Mouse (Mus musculus) CH12.LX (cell line): Measurements from ENCODE around the gene Kdelr2. TPM values are rescaled to one million over a fixed set of nuclear protein-coding genes. Genes with fewer than 3 reads are reported as not detected.

ENCODE experiments used
- DNase-seq: peaks from one replicate; pipeline ENCODE4 v3.0.0-alpha.2; 2013; ENCODE audit errors: extremely low read depth
- H3K27ac ChIP-seq: 2 replicates; pipeline ENCODE4 v1.5.1; 2012; ENCODE audit warnings: low read depth, mild to moderate bottlenecking, control low read depth, moderate library complexity; ENCODE audit not compliant: insufficient read depth
- H3K27me3 ChIP-seq: replicated peaks from 2 replicates; pipeline ENCODE3; 2012; ENCODE audit warnings: inconsistent platforms
- H3K36me3 ChIP-seq, 2 experiments: replicated peaks in 1 of 2; 2 replicates each; pipeline versions ENCODE3 to v1.6.1; 2012; ENCODE audit warnings: inconsistent platforms in 1 of 2, low read length in 1 of 2, mild to moderate bottlenecking in 1 of 2, mixed read lengths in 1 of 2, moderate library complexity in 1 of 2; ENCODE audit not compliant: control insufficient read depth in 1 of 2, insufficient read depth in 1 of 2
- H3K4me1 ChIP-seq, 2 experiments: 2 replicates each; pipeline ENCODE4 v1.6.1; 2012; ENCODE audit warnings: inconsistent platforms in 1 of 2, moderate library complexity in 1 of 2; ENCODE audit not compliant: insufficient read depth in 2 of 2, control insufficient read depth in 1 of 2
- H3K4me2 ChIP-seq: 2 replicates; pipeline ENCODE4 v1.6.1; 2012; ENCODE audit warnings: low read depth, mild to moderate bottlenecking, control low read depth; ENCODE audit not compliant: poor library complexity, insufficient read depth, severe bottlenecking
- H3K4me3 ChIP-seq, 3 experiments: fragments of 150-350 bp in 1 of 3; sonication (generic) in 1 of 3; replicated peaks in 1 of 3; 2 replicates each; pipeline versions ENCODE3 to v1.5.1; 2011 to 2012; ENCODE audit warnings: low read depth in 2 of 3, low read length in 2 of 3, mild to moderate bottlenecking in 2 of 3, moderate library complexity in 2 of 3, control low read depth in 1 of 3, improper control_type of control experiment in 1 of 3, inconsistent platforms in 1 of 3, mixed read lengths in 1 of 3; ENCODE audit not compliant: poor library complexity in 1 of 3
- H3K79me2 ChIP-seq: replicated peaks from 2 replicates; pipeline ENCODE4 v1.6.1; 2012; ENCODE audit warnings: mild to moderate bottlenecking, moderate library complexity; ENCODE audit not compliant: control insufficient read depth, poor library complexity, insufficient read depth, severe bottlenecking; ENCODE audit errors: extremely low read depth
- H3K9ac ChIP-seq: 2 replicates; pipeline ENCODE4 v1.6.1; 2012; ENCODE audit warnings: low read depth, mild to moderate bottlenecking, control low read depth, moderate library complexity; ENCODE audit not compliant: insufficient read depth
- H3K9me3 ChIP-seq: replicated peaks from 2 replicates; pipeline ENCODE3; 2012; ENCODE audit warnings: low read length, inconsistent platforms, mixed read lengths
- BHLHE40 ChIP-seq: IDR thresholded peaks from 2 replicates; pipeline ENCODE4 v1.6.1; 2011; ENCODE audit warnings: mild to moderate bottlenecking, low read depth, low read length, improper control_type of control experiment
- GABPA ChIP-seq: IDR thresholded peaks from 2 replicates; pipeline ENCODE4 v1.6.1; 2012; ENCODE audit warnings: low read depth, low read length, improper control_type of control experiment, inconsistent platforms; ENCODE audit not compliant: insufficient replicate concordance
- HCFC1 ChIP-seq: IDR thresholded peaks from 2 replicates; pipeline ENCODE4 v1.6.1; 2012; ENCODE audit warnings: low read depth, mild to moderate bottlenecking, inconsistent platforms, low read length, improper control_type of control experiment
- IRF4 ChIP-seq: IDR thresholded peaks from 2 replicates; pipeline ENCODE4 v1.6.1; 2014; ENCODE audit warnings: low read depth, mild to moderate bottlenecking, inconsistent platforms, low read length, improper control_type of control experiment
- JUN ChIP-seq: IDR thresholded peaks from 2 replicates; pipeline ENCODE4 v1.6.1; 2011; ENCODE audit warnings: low read depth, mild to moderate bottlenecking, low read length, improper control_type of control experiment, moderate library complexity; ENCODE audit not compliant: insufficient read depth
- KAT2A ChIP-seq: IDR thresholded peaks from 2 replicates; pipeline ENCODE4 v1.6.1; 2012; ENCODE audit warnings: low read length, improper control_type of control experiment, inconsistent platforms; ENCODE audit not compliant: insufficient replicate concordance
- MAFK ChIP-seq: IDR thresholded peaks from 2 replicates; pipeline ENCODE4 v1.6.1; 2011; ENCODE audit warnings: low read length, improper control_type of control experiment; ENCODE audit not compliant: insufficient replicate concordance
- MXI1 ChIP-seq: IDR thresholded peaks from 2 replicates; pipeline ENCODE4 v1.6.1; 2011; ENCODE audit warnings: mild to moderate bottlenecking, low read depth, low read length, improper control_type of control experiment
- NELFE ChIP-seq: IDR thresholded peaks from 2 replicates; pipeline ENCODE4 v1.6.1; 2011; ENCODE audit warnings: low read depth, low read length, improper control_type of control experiment
- NRF1 ChIP-seq: IDR thresholded peaks from 2 replicates; pipeline ENCODE4 v1.6.1; 2014; ENCODE audit warnings: low read depth, mild to moderate bottlenecking, inconsistent platforms, low read length, improper control_type of control experiment, moderate library complexity
- POLR2A ChIP-seq: IDR thresholded peaks from 2 replicates; pipeline ENCODE4 v1.6.1; 2011; ENCODE audit warnings: low read depth, mild to moderate bottlenecking, improper control_type of control experiment, low read length
- RCOR1 ChIP-seq: conservative IDR thresholded peaks from 2 replicates; pipeline ENCODE4 v1.6.1; 2012; ENCODE audit warnings: low read depth, mild to moderate bottlenecking, inconsistent platforms, low read length, improper control_type of control experiment
- TBP ChIP-seq: conservative IDR thresholded peaks from 2 replicates; pipeline ENCODE4 v1.6.1; 2011; ENCODE audit warnings: low read depth, low read length, improper control_type of control experiment
- TCF12 ChIP-seq: IDR thresholded peaks from 2 replicates; pipeline ENCODE4 v1.6.1; 2014; ENCODE audit warnings: low read depth, mild to moderate bottlenecking, inconsistent platforms, low read length, improper control_type of control experiment
- UBTF ChIP-seq: IDR thresholded peaks from 2 replicates; pipeline ENCODE4 v1.6.1; 2012; ENCODE audit warnings: low read depth, mild to moderate bottlenecking, inconsistent platforms, low read length, improper control_type of control experiment, moderate library complexity
- USF1 ChIP-seq: IDR thresholded peaks from 2 replicates; pipeline ENCODE4 v1.6.1; 2014; ENCODE audit warnings: low read depth, mild to moderate bottlenecking, inconsistent platforms, low read length, improper control_type of control experiment
- USF2 ChIP-seq: conservative IDR thresholded peaks from 2 replicates; pipeline ENCODE4 v1.6.1; 2011; ENCODE audit warnings: low read depth, low read length, improper control_type of control experiment
- ZNF384 ChIP-seq: IDR thresholded peaks from 2 replicates; pipeline ENCODE4 v1.6.1; 2012; ENCODE audit warnings: low read depth, low read length, improper control_type of control experiment, inconsistent platforms
- dilution Hi-C: fragments of 300-500 bp; cut with MboI; formaldehyde crosslinking; loops from 2 replicates; pipeline ENCODE4 v1.14.3; 2020; ENCODE audit warnings: low sequenced_read_pairs; ENCODE audit not compliant: extremely low pct_unique_long_range_greater_than_20kb, extremely low pct_ligation_motif_present
- in situ Hi-C: fragments of 300-500 bp; cut with MboI; formaldehyde crosslinking; loops from 3 replicates; pipeline ENCODE4 v1.14.3; 2019; ENCODE audit warnings: low sequenced_read_pairs, low pct_ligation_motif_present, low pct_unique_long_range_greater_than_20kb, mixed read lengths
- polyA plus RNA-seq: library from polyadenylated mRNA; unstranded; fragments of >175 nt; gene quantifications from 2 replicates; pipeline ENCODE4 v1.2.1, GENCODE M21; 2012; ENCODE audit warnings: low read depth; ENCODE audit not compliant: insufficient read length
- total RNA-seq, 2 experiments: library from RNA; depleted of rRNA; stranded (reverse); fragments of 300-350 nt in 1 of 2; fragments of >200 nt in 1 of 2; gene quantifications; 2 replicates each; pipeline ENCODE4 v1.2.3; 2012 to 2014

Kdelr2 gene
- total and polyA plus RNA-seq, 3 experiments: 75.7 to 117 (median 77.7) TPM

DNA sequence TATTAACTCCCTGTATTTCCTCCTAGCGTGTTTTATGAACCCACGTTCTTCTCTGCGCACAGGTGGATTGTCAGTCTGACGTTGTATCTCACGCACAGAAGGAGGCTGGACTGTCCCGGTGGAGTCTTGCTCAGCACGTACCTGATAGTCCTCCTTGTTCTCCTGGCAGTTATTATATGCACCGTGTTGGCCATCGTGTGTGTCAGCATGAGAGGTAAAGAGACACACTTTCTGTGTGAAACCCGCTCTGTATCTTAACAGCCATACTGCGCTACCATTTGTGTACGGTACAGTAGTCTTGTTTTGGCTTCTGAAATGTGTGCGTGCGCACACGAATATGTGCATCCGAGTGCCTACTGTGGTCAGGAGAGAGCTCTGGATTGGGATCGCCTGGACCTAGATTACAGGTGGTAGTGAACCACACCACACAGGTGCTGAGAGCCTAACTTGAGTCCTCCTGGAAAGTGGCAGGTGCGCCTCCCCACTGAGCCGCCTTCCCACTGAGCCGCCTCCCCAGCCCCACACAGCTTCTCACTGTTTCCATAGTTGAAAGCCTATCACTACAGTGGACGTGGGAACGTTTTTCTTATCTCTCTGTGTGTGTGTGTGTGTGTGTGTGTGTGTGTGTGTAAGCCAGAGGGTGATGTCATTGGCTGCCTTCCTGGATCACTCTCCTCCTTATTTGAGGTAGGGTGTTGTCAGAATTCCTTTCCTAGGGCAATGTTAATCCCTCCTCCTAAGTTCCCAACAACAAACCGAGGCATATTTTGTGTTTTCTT, 63.4 kb downstream of the Kdelr2 start:
- dilution Hi-C loops (no loop called here), in situ Hi-C loops (loop anchor here (5.0 kb wide), 1 partner anchor 35 kb away; no protein-coding TSS in a partner anchor)
- H3K9ac ChIP-seq: no peak overlapping the region
- no peak overlapping the region for H3K4me2 ChIP-seq
- H3K36me3 ChIP-seq: peaks cover 19 to 47% of the 10 kb centered on the region in 2 experiments
- no peak overlapping the region for H3K4me3 ChIP-seq
- no peaks in the 10 kb centered on the region for H3K9me3 ChIP-seq
- peaks cover 1% of the 10 kb centered on the region for H3K27me3 ChIP-seq
- H3K27ac ChIP-seq: no peak overlapping the region
- peaks cover 12 to 52% of the 10 kb centered on the region in 2 experiments for H3K4me1 ChIP-seq
- no peak for DNase-seq
- peaks cover 16% of the 10 kb centered on the region for H3K79me2 ChIP-seq
- TF ChIP-seq BHLHE40 (no peak), MAFK (no peak), JUN (no peak), NELFE (no peak), NRF1 (no peak), RCOR1 (no peak), MXI1 (no peak), USF1 (no peak), ZNF384 (no peak), KAT2A (no peak), USF2 (no peak), POLR2A (no peak), GABPA (no peak), TBP (no peak), HCFC1 (no peak), IRF4 (no peak)
- TF ChIP-seq, all 38 proteins: peak for 0

DNA sequence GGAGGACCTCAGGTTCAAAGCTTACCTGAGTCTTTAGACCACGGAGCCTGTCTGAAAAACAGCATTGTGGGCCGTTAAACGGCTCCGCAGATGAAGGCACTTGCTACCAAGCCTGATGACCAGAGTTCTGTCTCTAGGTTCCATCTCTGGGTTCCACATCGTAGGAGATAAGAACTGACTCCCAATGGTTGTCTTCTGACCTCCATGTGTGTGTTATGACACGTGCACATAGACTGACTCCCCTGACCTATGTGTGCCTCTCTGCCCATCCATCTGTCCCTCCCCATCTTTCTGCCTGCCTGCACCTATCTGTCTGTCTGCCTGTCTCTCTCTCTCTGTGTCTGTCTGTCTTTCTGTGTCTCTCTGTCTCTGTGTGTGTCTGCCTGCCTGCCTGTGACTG, 64.3 kb downstream of the Kdelr2 start:
- Histone ChIP-seq H3K4me3 (no peak overlapping the region), H3K4me2 (no peak overlapping the region), H3K9me3 (no peaks in the 10 kb centered on the region), H3K79me2 (peaks cover 16% of the 10 kb centered on the region), H3K27ac (no peak overlapping the region), H3K9ac (no peak overlapping the region), H3K36me3 (peaks cover 20 to 54% of the 10 kb centered on the region in 2 experiments), H3K4me1 (peaks cover 12 to 52% of the 10 kb centered on the region in 2 experiments), H3K27me3 (no peaks in the 10 kb centered on the region)
- in situ Hi-C loops: loop anchor here (5.0 kb wide), 1 partner anchor 34 kb away; no protein-coding TSS in a partner anchor
- TF ChIP-seq UBTF (no peak), MAFK (no peak), TCF12 (no peak)
- dilution Hi-C loops: no loop called here
- no peak for DNase-seq
